Mouse (Mus musculus) left cerebral cortex, postnatal 36 days (tissue): ENCODE measurements at regions not wholly inside any gene's neighbourhood (a gene's known extent, or its start where the extent isn't known, plus 50 kb on each side); places are given as distances from the start of the nearest gene placed in this dataset.
"Not testable (repeated sequence)": the region's sequence is repeated elsewhere in the genome, so short reads cannot be mapped to it uniquely, and the experiment has no call there.

Source experiments
- DNase-seq, 2 experiments: peaks; one replicate each; pipeline ENCODE4 v3.0.0; 2021 to 2022; ENCODE audit warnings: low spot score in 2 of 2, mixed read lengths in 1 of 2
- intact Hi-C: fragments of 180-260 bp; cut with DNase I; formaldehyde crosslinking; loops from one replicate; pipeline ENCODE4 v1.15.1; 2025

- not testable (repeated sequence) for DNase-seq
- intact Hi-C loops: loop anchor here (5.0 kb wide), 1 partner anchor 158 kb away; no protein-coding TSS in a partner anchor
These were observed 105.4 kb downstream of the 4921509C19Rik start for GRCm38 (mm10) chr2:151370594-151370993.
